Mouse (Mus musculus): ENCODE results near the gene Rimkla. TPM values are rescaled to one million over a fixed set of nuclear protein-coding genes. Genes with fewer than 3 reads are reported as not detected.
A peak's percentile ranks its signal among the peaks of the same experiment; 100 is the strongest.

Gene Rimkla
- polyA plus RNA-seq, 1 experiment = 0.58 TPM

- under 1% methylated on average over 31 of the region's 31 CpGs for WGBS
- no peak for TF ChIP-seq POLR2A (IDR thresholded peaks at IDR 0.05; ENCODE audit: low read depth, low read length)
- TF ChIP-seq CTCF (conservative IDR thresholded peaks at IDR 0.05; ENCODE audit: insufficient read depth, insufficient read length, low read depth, low read length) = no peak
- DNase-seq = no peak
- Histone ChIP-seq H3K4me1 (ENCODE audit: control insufficient read depth, insufficient read depth, low read length) (peaks cover 16% of the 10 kb centered on the region; the same call in 1 of the 2 replicates), H3K4me3 (ENCODE audit: insufficient read depth, low read depth, low read length) (peak overlapping the region; percentile 78), H3K36me3 (ENCODE audit: control insufficient read depth, insufficient read depth, low read length) (no peaks in the 10 kb centered on the region), H3K27ac (ENCODE audit: insufficient read depth, low read depth, low read length) (peak overlapping the region; percentile 96), H3K27me3 (replicated peaks; ENCODE audit: control insufficient read depth, insufficient read depth, low read length) (no peaks in the 10 kb centered on the region)
Measured at GRCm38 (mm10) chr4:119421921-119422293, 70.5 kb downstream of the Rimkla start.

GRCm38 (mm10) chr4:119421191-119421590 lies 71.2 kb downstream of the Rimkla start:
- TF ChIP-seq CTCF (conservative IDR thresholded peaks at IDR 0.05; ENCODE audit: insufficient read depth, insufficient read length, low read depth, low read length) (no peak), POLR2A (IDR thresholded peaks at IDR 0.05; ENCODE audit: low read depth, low read length) (no peak)
- DNase-seq = peak; percentile 23
- Histone ChIP-seq H3K27ac (ENCODE audit: insufficient read depth, low read depth, low read length) (no peak overlapping the region), H3K27me3 (replicated peaks; ENCODE audit: control insufficient read depth, insufficient read depth, low read length) (no peaks in the 10 kb centered on the region), H3K4me3 (ENCODE audit: insufficient read depth, low read depth, low read length) (peak overlapping the region; percentile 78), H3K4me1 (ENCODE audit: control insufficient read depth, insufficient read depth, low read length) (peaks cover 15% of the 10 kb centered on the region; the same call in 1 of the 2 replicates), H3K36me3 (ENCODE audit: control insufficient read depth, insufficient read depth, low read length) (no peaks in the 10 kb centered on the region)
- 17% methylated on average over 3 of the region's 3 CpGs for WGBS

GRCm38 (mm10) chr4:119417894-119418293 lies 74.5 kb downstream of the Rimkla start:
- no peak for TF ChIP-seq CTCF (conservative IDR thresholded peaks at IDR 0.05; ENCODE audit: insufficient read depth, insufficient read length, low read depth, low read length)
- TF ChIP-seq POLR2A (IDR thresholded peaks at IDR 0.05; ENCODE audit: low read depth, low read length) = no peak

GRCm38 (mm10) chr4:119417270-119417669 lies 75.2 kb downstream of the Rimkla start:
- Histone ChIP-seq H3K27me3 (replicated peaks; ENCODE audit: control insufficient read depth, insufficient read depth, low read length) (no peaks in the 10 kb centered on the region), H3K27ac (ENCODE audit: insufficient read depth, low read depth, low read length) (no peak overlapping the region), H3K36me3 (ENCODE audit: control insufficient read depth, insufficient read depth, low read length) (no peaks in the 10 kb centered on the region), H3K4me1 (ENCODE audit: control insufficient read depth, insufficient read depth, low read length) (peaks cover 6% of the 10 kb centered on the region; the same call in 1 of the 2 replicates), H3K4me3 (ENCODE audit: insufficient read depth, low read depth, low read length) (no peak overlapping the region)
- no peak for DNase-seq
- 71% methylated on average over 3 of the region's 3 CpGs for WGBS
- TF ChIP-seq CTCF (conservative IDR thresholded peaks at IDR 0.05; ENCODE audit: insufficient read depth, insufficient read length, low read depth, low read length) = no peak
- no peak for TF ChIP-seq POLR2A (IDR thresholded peaks at IDR 0.05; ENCODE audit: low read depth, low read length)

More at GRCm38 (mm10) chr4:119417894-119418293, 74.5 kb downstream of the Rimkla start:
- no peak for DNase-seq
- Histone ChIP-seq H3K27ac (ENCODE audit: insufficient read depth, low read depth, low read length) (no peak overlapping the region), H3K4me3 (ENCODE audit: insufficient read depth, low read depth, low read length) (no peak overlapping the region), H3K27me3 (replicated peaks; ENCODE audit: control insufficient read depth, insufficient read depth, low read length) (no peaks in the 10 kb centered on the region), H3K36me3 (ENCODE audit: control insufficient read depth, insufficient read depth, low read length) (no peaks in the 10 kb centered on the region), H3K4me1 (ENCODE audit: control insufficient read depth, insufficient read depth, low read length) (peaks cover 6% of the 10 kb centered on the region; the same call in 1 of the 2 replicates)
- WGBS = 88% methylated on average over 3 of the region's 3 CpGs

Other genes with a start within 250 kb of the Rimkla start
- 83.6 and 95.0 TPM in 2 replicates for gene Cldn19, start 237.2 kb downstream of the Rimkla start, polyA plus RNA-seq (2012; rRNA removed)
- gene Ybx1, start 198.0 kb downstream of the Rimkla start, polyA plus RNA-seq (2012; rRNA removed) = 202 and 242 TPM in 2 replicates
- 7.1 and 11.2 TPM in 2 replicates for gene Ppih, start 172.1 kb downstream of the Rimkla start, polyA plus RNA-seq (2012; rRNA removed)
- gene Ccdc30, start 77.1 kb downstream of the Rimkla start, polyA plus RNA-seq (2012; rRNA removed) = 2.0 and 2.9 TPM in 2 replicates
- gene Ppcs, start 70.2 kb downstream of the Rimkla start, polyA plus RNA-seq (2012; rRNA removed) = 27.8 and 28.5 TPM in 2 replicates
- gene Zmynd12, start 69.8 kb downstream of the Rimkla start, polyA plus RNA-seq (2012; rRNA removed) = 1.9 and 3.5 TPM in 2 replicates
- 16.5 and 19.1 TPM in 2 replicates for gene Foxj3, start 44.4 kb upstream of the Rimkla start, polyA plus RNA-seq (2012; rRNA removed)
- 7.6 and 12.0 TPM in 2 replicates for gene Frg2f1, start 46.9 kb upstream of the Rimkla start, polyA plus RNA-seq (2012; rRNA removed)
- 13.1 and 14.8 TPM in 2 replicates for gene Guca2a, start 145.1 kb upstream of the Rimkla start, polyA plus RNA-seq (2012; rRNA removed)
- 819 and 823 TPM in 2 replicates for gene Guca2b, start 166.3 kb upstream of the Rimkla start, polyA plus RNA-seq (2012; rRNA removed)
- gene Hivep3, start 241.2 kb upstream of the Rimkla start, polyA plus RNA-seq (2012; rRNA removed) = 4.8 and 5.8 TPM in 2 replicates